Mouse (Mus musculus) kidney, embryonic 14.5 days (tissue): ENCODE results near the gene Hip1. TPM values are rescaled to one million over a fixed set of nuclear protein-coding genes. Genes with fewer than 3 reads are reported as not detected.
A peak's percentile ranks its signal among the peaks of the same experiment; 100 is the strongest.

Experiments used
- ATAC-seq: fragments of 200-750 bp; cut with Nextera tagmentation; 2 replicates; pipeline ENCODE4 v1.8.0; 2017; ENCODE audit warnings: moderate number of reproducible peaks, mild to moderate bottlenecking, moderate TSS enrichment, moderate library complexity; ENCODE audit not compliant: low FRiP score, low TSS enrichment
- H3K27ac ChIP-seq: fragments of 300-500 bp; sonication (generic); 2 replicates; pipeline ENCODE4 v1.5.1; 2014; ENCODE audit warnings: low read depth, mild to moderate bottlenecking, low read length, moderate library complexity, mixed read lengths
- H3K27me3 ChIP-seq: fragments of 300-500 bp; sonication (generic); 2 replicates; pipeline ENCODE4 v1.6.1; 2014; ENCODE audit warnings: mild to moderate bottlenecking, low read length; ENCODE audit not compliant: control insufficient read depth, insufficient read depth
- H3K36me3 ChIP-seq: fragments of 300-500 bp; sonication (generic); 2 replicates; pipeline ENCODE4 v1.6.1; 2014; ENCODE audit warnings: low read length, mixed read lengths; ENCODE audit not compliant: control insufficient read depth, insufficient read depth
- H3K4me1 ChIP-seq: fragments of 300-500 bp; sonication (generic); 2 replicates; pipeline ENCODE4 v1.6.1; 2014; ENCODE audit warnings: low read length, mixed read lengths; ENCODE audit not compliant: control insufficient read depth, insufficient read depth
- H3K4me2 ChIP-seq: fragments of 300-500 bp; sonication (generic); replicated peaks from 2 replicates; pipeline ENCODE4 v1.6.1; 2014; ENCODE audit warnings: low read depth, mild to moderate bottlenecking, low read length
- H3K4me3 ChIP-seq: fragments of 300-500 bp; sonication (generic); 2 replicates; pipeline ENCODE4 v1.5.1; 2014; ENCODE audit warnings: mild to moderate bottlenecking, low read length
- H3K9ac ChIP-seq: fragments of 300-500 bp; sonication (generic); 2 replicates; pipeline ENCODE4 v1.6.1; 2014; ENCODE audit warnings: low read depth, mild to moderate bottlenecking, low read length, moderate library complexity
- H3K9me3 ChIP-seq: fragments of 300-500 bp; sonication (generic); 2 replicates; pipeline ENCODE4 v1.6.1; 2016; ENCODE audit warnings: low read length; ENCODE audit not compliant: control insufficient read depth
- WGBS: fragments of 180-500 bp; shearing (Covaris S2); extraction: QIAGEN DNeasy Blood & Tissue Kit; methylation state at CpG from one replicate; pipeline ENCODE4 v1.1.7; 2014; 5-methylcytosine and 5-hydroxymethylcytosine counted together
- polyA plus RNA-seq: library from polyadenylated mRNA; unstranded; fragments of >200 nt; fragmentation: Nextera tagmentation; extraction: Ambion mirVana; gene quantifications from 2 replicates; pipeline ENCODE4 v1.2.1, GENCODE M21; 2014

Gene Hip1
- polyA plus RNA-seq, 1 experiment from 2014 or later, result 61.7 TPM

DNA sequence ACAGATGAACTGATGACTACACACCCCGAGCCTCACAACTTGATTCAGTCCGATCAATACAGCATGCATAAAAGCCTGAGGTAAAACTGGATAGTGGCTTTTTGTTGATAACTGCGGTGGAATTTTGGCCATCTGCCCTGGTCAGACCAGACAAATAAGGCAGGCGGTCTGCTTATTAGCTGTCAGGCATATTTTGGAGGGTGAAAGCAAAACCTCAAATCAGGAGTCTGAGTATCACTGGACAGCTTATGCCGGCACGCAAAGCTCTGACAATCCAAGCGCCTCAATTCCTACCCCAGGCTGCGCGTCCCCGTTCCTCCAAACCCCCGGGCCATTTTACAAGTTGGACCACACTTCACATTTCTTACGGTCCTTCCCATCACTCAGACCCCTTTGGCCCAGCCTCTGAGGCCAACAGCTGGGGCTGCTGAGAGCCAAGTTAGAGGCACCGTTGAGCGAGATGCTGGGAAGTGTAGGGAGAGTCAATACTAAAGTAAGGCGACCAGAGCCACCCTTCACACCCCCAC, 825 bp downstream of the Hip1 start:
- Histone ChIP-seq H3K9me3 (no peaks in the 10 kb centered on the region), H3K36me3 (no peaks in the 10 kb centered on the region), H3K9ac (peak overlapping the region; percentile 68), H3K4me1 (peaks cover 9% of the 10 kb centered on the region; the same call in 1 of the 2 replicates), H3K4me2 (peak overlapping the region; percentile 94), H3K27me3 (no peaks in the 10 kb centered on the region), H3K4me3 (peak overlapping the region; percentile 82), H3K27ac (no peak overlapping the region)
- ATAC-seq, result no peak
- WGBS, result 6% methylated on average over 15 of the region's 15 CpGs

- Histone ChIP-seq H3K4me1 (0 out of 2 replicates have a peak, but pooled peaks cover 6% of the 10 kb centered on the region), H3K4me3 (no peak overlapping the region), H3K9ac (no peak overlapping the region), H3K9me3 (no peaks in the 10 kb centered on the region), H3K36me3 (no peaks in the 10 kb centered on the region), H3K4me2 (no peak overlapping the region), H3K27me3 (no peaks in the 10 kb centered on the region), H3K27ac (no peak overlapping the region)
- 75% methylated on average over 10 of the region's 10 CpGs for WGBS
- no peak for ATAC-seq
These were observed 7.1 kb downstream of the Hip1 start for GRCm38 (mm10) chr5:135537794-135538214.

DNA sequence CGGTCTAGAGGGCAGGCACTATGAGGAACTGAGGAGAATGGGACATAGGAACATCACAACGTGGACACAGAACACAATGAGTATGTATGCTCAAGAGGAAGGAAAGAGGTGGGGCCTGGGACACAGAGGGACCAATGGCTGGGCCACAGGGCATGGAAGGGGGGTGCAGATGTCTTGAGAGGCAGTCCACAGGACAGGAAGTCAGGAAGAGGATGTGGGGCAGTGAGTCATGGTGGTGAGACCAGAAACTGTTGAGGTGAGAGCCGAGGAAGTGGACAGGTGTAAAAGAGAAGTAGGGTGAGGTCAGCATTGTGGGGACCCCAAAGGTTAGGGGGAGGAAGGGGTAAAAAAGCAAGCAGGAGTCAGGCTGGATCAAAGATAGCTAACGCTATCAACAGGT, 7.6 kb downstream of the Hip1 start:
- Histone ChIP-seq H3K4me3 (no peak overlapping the region), H3K9me3 (no peaks in the 10 kb centered on the region), H3K4me2 (no peak overlapping the region), H3K27me3 (no peaks in the 10 kb centered on the region), H3K4me1 (0 out of 2 replicates have a peak, but pooled peaks cover 6% of the 10 kb centered on the region), H3K27ac (no peak overlapping the region), H3K9ac (no peak overlapping the region), H3K36me3 (no peaks in the 10 kb centered on the region)
- no peak for ATAC-seq
- 71% methylated on average over 4 of the region's 4 CpGs for WGBS

- H3K9me3 ChIP-seq, result no peaks in the 10 kb centered on the region
- 0 out of 2 replicates have a peak, but pooled peaks cover 6% of the 10 kb centered on the region for H3K4me1 ChIP-seq
- H3K27me3 ChIP-seq, result no peaks in the 10 kb centered on the region
- no peak overlapping the region for H3K27ac ChIP-seq
- H3K4me3 ChIP-seq, result no peak overlapping the region
- ATAC-seq, result no peak
- H3K9ac ChIP-seq, result no peak overlapping the region
- no peaks in the 10 kb centered on the region for H3K36me3 ChIP-seq
- H3K4me2 ChIP-seq, result no peak overlapping the region
These were observed 9.1 kb downstream of the Hip1 start for GRCm38 (mm10) chr5:135535867-135536266.

DNA sequence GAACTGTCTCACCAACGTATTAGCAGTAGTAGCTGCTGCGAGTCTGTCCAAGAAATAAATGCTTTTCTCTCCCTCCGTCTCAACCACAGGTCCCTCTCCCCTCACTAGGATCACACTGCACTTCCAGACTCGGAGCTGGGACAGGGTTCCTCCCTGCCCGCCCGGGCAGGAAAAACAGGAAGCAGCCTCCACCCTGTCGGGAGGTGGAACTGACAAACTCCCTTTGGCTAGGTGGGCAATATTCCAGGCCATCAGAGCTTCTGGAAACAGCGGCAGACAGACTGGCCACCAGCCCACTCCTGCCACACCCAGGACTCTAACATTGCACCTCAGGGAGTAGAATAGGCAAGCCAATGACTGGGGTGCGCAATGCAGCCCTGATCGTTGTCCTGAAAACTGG, 11.5 kb downstream of the Hip1 start:
- Histone ChIP-seq H3K9ac (no peak overlapping the region), H3K27ac (no peak overlapping the region), H3K27me3 (no peaks in the 10 kb centered on the region), H3K36me3 (no peaks in the 10 kb centered on the region), H3K4me1 (0 out of 2 replicates have a peak, but pooled peaks cover 6% of the 10 kb centered on the region), H3K9me3 (no peaks in the 10 kb centered on the region), H3K4me3 (no peak overlapping the region), H3K4me2 (no peak overlapping the region)
- ATAC-seq, result no peak
- 61% methylated on average over 10 of the region's 10 CpGs for WGBS

DNA sequence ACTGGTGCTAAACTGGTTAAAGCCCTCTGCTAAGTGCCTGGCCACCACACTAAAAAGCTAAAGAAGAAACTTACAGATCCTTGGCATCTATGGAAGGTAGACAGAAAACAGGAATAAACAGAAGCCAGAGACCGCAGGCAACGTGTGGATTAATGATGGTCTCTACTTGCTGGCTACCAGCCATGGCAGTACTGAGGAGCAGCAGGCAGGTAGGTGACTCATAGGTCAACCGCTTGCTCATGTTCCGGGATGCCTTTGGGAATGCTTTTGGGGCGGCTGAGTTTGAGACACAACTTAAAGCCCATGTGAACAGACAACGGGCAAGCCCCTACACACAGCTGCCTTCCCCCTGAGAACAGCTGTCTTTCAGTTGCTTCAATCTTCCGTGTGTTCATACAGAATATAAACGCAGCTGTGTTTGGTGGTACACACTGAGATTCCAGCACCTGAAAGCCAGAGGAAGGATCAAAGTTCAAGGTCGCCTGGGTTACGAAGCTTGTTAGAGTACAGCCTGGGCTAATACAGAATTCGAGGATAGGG, 13.5 kb downstream of the Hip1 start:
- ATAC-seq, result no peak
- Histone ChIP-seq H3K4me3 (no peak overlapping the region), H3K27me3 (no peaks in the 10 kb centered on the region), H3K27ac (no peak overlapping the region), H3K9ac (no peak overlapping the region), H3K9me3 (no peaks in the 10 kb centered on the region), H3K4me1 (peaks cover 9% of the 10 kb centered on the region; the same call in 1 of the 2 replicates), H3K36me3 (no peaks in the 10 kb centered on the region), H3K4me2 (no peak overlapping the region)
- 82% methylated on average over 11 of the region's 11 CpGs for WGBS

DNA sequence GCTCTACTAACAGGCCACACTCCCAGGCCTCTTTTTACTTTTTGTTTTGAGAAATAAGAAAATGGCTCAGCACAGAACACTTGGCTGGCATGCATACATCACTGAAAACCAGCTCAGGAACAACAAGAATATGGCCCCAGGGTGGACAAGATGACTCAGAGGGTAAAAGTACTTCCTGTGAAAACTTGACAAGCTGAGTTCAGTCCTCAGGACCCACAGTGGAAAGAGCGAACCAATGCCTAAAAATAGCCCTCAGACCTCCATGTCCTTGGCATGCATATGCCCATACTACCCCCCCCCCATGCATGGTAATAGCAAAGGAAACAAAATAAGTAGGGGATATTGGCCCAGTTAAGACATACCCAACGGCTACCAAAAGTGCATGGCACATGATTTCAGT, 15.0 kb downstream of the Hip1 start:
- ATAC-seq, result no peak
- Histone ChIP-seq H3K4me3 (no peak overlapping the region), H3K4me1 (peaks cover 10% of the 10 kb centered on the region; the same call in 1 of the 2 replicates), H3K4me2 (no peak overlapping the region), H3K9me3 (no peaks in the 10 kb centered on the region), H3K9ac (no peak overlapping the region), H3K27ac (no peak overlapping the region), H3K36me3 (no peaks in the 10 kb centered on the region), H3K27me3 (no peaks in the 10 kb centered on the region)
- WGBS, result 68% methylated on average over 2 of the region's 2 CpGs

DNA sequence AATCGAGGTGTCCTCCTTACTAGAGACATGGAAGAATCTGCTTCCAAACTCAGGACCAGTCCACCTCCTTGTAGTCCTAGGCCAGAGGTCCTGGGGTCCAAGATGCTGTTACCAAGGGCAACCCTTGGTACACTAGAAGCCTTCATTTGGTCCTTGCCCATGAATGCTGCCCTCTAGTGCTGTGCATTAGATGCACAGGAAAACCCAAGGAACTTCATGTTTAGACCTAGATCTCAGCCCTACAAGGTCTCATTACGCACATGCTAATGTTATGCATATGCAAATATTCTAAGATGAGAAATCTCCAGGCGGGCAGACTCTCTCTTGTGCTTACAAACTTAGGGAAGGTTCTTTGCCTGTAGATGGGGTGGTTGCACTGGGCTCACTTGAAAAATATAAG, 15.6 kb downstream of the Hip1 start:
- no peak for ATAC-seq
- H3K27ac ChIP-seq, result no peak overlapping the region
- H3K36me3 ChIP-seq, result no peaks in the 10 kb centered on the region
- 85% methylated on average over 3 of the region's 3 CpGs for WGBS
- no peak overlapping the region for H3K9ac ChIP-seq
- H3K9me3 ChIP-seq, result no peaks in the 10 kb centered on the region
- no peak overlapping the region for H3K4me3 ChIP-seq
- H3K4me2 ChIP-seq, result no peak overlapping the region
- H3K27me3 ChIP-seq, result no peaks in the 10 kb centered on the region
- H3K4me1 ChIP-seq, result peaks cover 15% of the 10 kb centered on the region; the same call in 1 of the 2 replicates

DNA sequence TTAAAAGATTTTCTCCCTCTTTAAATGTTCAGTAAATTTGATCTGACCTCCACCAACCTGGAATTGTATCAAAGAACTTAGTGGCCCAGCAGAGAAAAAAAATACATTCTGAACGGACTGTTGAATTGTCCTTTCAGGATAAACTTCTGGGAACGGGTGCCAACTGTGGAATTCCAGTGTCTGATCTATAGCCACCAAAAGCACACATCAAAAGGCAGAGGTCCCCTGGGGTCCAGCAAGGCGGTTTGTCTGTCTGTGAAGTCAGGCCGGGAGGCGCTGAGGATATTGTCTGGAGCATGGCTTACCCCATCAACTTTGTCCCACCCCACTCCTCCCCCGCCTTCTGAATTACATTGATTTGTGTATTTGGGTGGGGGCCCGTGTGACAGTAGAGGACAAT, 16.9 kb downstream of the Hip1 start:
- H3K27me3 ChIP-seq, result no peaks in the 10 kb centered on the region
- WGBS, result 16% methylated on average over 7 of the region's 7 CpGs

More for the DNA sequence above, 16.9 kb downstream of the Hip1 start:
- no peak for ATAC-seq
- H3K27ac ChIP-seq, result no peak overlapping the region
- H3K36me3 ChIP-seq, result no peaks in the 10 kb centered on the region
- H3K9me3 ChIP-seq, result no peaks in the 10 kb centered on the region
- H3K4me3 ChIP-seq, result no peak overlapping the region
- no peak overlapping the region for H3K4me2 ChIP-seq
- no peak overlapping the region for H3K9ac ChIP-seq
- peaks cover 9% of the 10 kb centered on the region; the same call in 1 of the 2 replicates for H3K4me1 ChIP-seq
